Mouse (Mus musculus): Measurements from ENCODE around the gene Acp2.

The Acp2 gene

GRCm38 (mm10) chr2:91256256-91257125 is 53.8 kb downstream of the Acp2 start:
- no peak for DNase-seq (ENCODE audit: low spot score)

DNA sequence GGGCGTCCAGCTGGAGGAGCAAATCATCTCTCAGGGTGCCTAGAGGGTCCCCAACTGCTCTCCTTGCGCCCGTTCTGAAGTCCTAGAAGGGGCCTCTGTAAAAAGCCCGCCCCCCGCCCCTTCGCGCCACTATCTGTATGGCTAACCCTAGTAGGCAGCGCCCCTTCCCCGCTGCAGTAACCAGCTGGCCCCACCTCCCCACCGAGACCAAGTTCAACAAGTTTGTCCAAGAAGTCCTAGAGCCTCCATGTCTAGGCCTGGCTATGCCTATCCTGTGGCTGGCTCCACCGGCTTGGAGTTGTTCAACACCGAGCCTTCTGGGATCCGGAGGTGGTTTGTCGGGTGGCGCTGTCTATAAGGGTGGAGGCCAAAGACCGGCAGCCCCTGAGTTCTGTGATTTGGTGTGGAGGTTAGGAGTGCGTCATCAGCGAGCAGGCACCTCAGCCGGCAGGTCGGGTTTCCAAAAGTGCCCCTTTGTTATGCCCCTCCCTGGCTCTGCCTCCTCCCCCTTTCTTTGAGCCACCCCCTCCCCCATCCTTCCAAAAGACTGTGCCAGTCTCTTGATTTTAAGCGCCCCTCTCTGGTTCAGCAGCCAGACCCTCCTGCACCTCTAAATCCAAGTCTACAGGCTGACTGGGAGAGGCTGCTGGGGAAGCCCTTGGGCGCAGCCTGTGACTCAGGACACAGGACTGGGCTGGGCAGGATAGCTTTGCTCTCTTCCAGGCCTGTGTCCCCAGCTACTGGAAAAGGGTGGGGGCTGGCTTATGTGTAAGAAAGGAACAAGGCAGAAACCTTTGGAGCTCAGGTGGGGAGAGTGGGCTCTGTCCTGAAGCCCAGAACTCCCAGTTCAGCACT is 54.7 kb downstream of the Acp2 start:
- no peak for DNase-seq (ENCODE audit: low spot score)

DNA sequence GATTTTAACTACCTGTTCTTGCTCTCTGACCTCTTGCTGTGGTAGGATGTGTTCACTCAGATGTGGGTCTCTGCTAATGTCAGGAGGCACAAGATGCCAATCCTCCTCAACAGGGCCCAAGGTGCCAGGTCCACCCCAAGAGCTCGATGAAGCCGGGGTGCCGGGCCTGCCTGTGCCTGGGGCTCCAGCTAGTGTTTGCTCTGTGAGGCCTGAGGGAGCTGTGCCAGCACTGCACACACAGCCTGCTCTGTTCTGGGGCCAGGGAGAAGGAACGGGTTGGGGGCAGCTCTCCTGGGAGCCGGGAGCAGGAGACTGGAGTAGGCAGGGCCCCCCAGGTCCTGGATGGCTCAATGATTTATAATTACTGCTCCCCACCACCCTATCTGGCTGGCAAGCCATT is 55.4 kb downstream of the Acp2 start:
- no peak for DNase-seq (ENCODE audit: low spot score)

DNA sequence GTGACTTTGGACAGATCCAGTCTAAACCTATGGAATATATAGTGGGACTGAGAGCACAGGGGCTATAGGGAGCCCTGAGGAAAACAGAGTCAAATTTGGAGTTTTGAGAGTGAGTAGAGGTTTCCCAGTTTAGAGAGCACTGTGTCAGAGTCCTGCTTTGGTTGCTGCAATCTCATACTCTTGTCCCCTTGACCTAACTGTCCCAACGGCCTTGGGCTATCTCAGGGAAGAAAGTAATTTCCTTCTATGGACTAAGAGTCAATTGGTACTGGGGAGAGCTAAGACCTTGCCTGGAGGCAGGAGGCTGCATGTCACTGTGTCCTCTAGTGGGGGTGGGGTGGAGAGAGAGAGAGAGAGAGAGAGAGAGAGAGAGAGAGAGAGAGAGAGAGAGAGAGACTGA is 56.1 kb downstream of the Acp2 start:
- DNase-seq (ENCODE audit: low spot score) = no peak

DNA sequence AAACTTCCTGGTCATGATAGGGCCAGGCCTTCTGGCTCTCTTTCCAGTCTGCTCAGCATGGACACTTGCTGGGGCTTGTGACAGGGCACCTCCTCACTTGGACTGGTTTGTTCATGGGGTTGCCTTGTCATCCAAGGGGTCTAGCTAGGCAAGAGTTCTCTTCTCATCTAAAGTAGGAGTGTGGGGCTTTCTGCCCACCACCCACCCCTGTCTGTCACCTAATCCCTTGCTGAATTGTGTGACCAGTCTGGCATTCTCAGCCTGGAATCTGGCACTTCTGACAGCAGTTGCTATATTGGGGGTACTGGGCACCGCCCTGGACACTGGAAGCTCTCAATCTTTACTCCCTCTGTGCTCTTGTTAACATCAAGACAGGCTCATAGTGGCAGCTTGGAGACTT is 56.8 kb downstream of the Acp2 start:
- DNase-seq (ENCODE audit: low spot score) = no peak

All from left cerebral cortex, adult 11 months (tissue).